7 mouse cellular contexts compared by ENCODE assay signal in the genomic region with DNA sequence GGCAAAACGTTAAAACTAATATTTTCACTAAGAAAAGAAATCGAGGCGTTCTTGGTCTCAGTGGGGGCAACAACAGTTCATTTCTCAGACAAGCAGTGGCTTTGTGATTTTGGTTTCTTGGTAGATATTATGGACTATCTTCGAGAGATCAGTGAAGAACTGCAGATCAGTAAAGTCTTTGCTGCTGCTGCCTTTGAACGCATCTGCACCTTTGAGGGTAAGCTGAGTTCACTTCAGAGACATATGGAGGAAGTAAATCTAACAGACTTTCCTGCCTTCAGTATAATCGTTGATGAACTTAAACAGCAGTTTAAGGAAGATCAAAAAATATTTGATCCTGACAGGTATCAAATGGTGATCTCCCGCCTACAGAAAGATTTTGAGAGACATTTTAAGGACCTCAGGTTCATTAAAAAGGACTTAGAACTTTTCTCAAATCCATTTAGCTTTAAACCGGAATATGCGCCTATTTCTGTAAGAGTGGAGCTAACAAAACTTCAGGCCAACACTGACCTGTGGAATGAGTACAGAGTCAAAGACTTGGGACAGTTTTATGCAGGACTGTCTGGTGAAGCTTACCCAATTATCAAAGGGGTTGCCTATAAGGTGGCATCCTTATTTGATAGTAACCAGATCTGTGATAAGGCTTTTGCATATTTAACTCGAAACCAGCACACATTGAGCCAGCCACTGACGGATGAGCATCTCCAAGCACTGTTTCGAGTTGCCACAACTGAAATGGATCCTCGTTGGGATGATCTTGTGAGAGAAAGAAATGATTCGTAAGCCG. TPM values are rescaled to one million over a fixed set of nuclear protein-coding genes. Genes with fewer than 3 reads are reported as not detected.
A peak's percentile ranks its signal among the peaks of the same experiment; 100 is the strongest.
DNase-seq lines count a peak whose midpoint lies in the region; ATAC-seq lines count a peak whose summit lies in the region.

No protein-coding gene starts in this region.

- H3K9ac ChIP-seq in forebrain, embryonic 13.5 days = peak overlapping the region; percentile 96
- H3K9ac ChIP-seq in liver, embryonic 15.5 days = peak overlapping the region; percentile 92

- peak overlapping the region; percentile 96 for H3K4me2 ChIP-seq in forebrain, embryonic 13.5 days
- peak overlapping the region; percentile 82 for H3K4me2 ChIP-seq in liver, embryonic 15.5 days

- H3K4me3 ChIP-seq in megakaryocyte, embryonic 14.5 days (replicated peaks) = peak overlapping the region; percentile 100
- peak overlapping the region; percentile 93 for H3K4me3 ChIP-seq in forebrain, embryonic 13.5 days
- H3K4me3 ChIP-seq in liver, embryonic 15.5 days (replicated peaks) = peak overlapping the region; percentile 78

- no peaks in the 10 kb centered on the region for H3K9me3 ChIP-seq in megakaryocyte, embryonic 14.5 days
- no peaks in the 10 kb centered on the region for H3K9me3 ChIP-seq in forebrain, embryonic 13.5 days (replicated peaks)
- no peaks in the 10 kb centered on the region for H3K9me3 ChIP-seq in liver, embryonic 15.5 days (replicated peaks)

- H3K36me3 ChIP-seq in megakaryocyte, embryonic 14.5 days (replicated peaks; ENCODE audit: low read length) = peaks cover 50% of the 10 kb centered on the region
- H3K36me3 ChIP-seq in forebrain, embryonic 13.5 days (ENCODE audit: poor library complexity, severe bottlenecking) = peaks cover 23% of the 10 kb centered on the region
- peaks cover 21% of the 10 kb centered on the region for H3K36me3 ChIP-seq in liver, embryonic 15.5 days (replicated peaks)

- H3K27ac ChIP-seq in forebrain, embryonic 13.5 days = no peak overlapping the region
- H3K27ac ChIP-seq in liver, embryonic 15.5 days (replicated peaks) = peak overlapping the region; percentile 98

- peaks cover 60% of the 10 kb centered on the region for H3K4me1 ChIP-seq in megakaryocyte, embryonic 14.5 days
- peaks cover 59% of the 10 kb centered on the region for H3K4me1 ChIP-seq in forebrain, embryonic 13.5 days
- H3K4me1 ChIP-seq in liver, embryonic 15.5 days (replicated peaks) = peaks cover 54% of the 10 kb centered on the region

- no peaks in the 10 kb centered on the region for H3K27me3 ChIP-seq in megakaryocyte, embryonic 14.5 days (replicated peaks)
- no peaks in the 10 kb centered on the region for H3K27me3 ChIP-seq in forebrain, embryonic 13.5 days
- no peaks in the 10 kb centered on the region for H3K27me3 ChIP-seq in liver, embryonic 15.5 days

- ATAC-seq in megakaryocyte, adult 5-6 weeks (ENCODE audit: poor library complexity, severe bottlenecking) = no peak
- ATAC-seq in forebrain, embryonic 13.5 days = no peak
- ATAC-seq in liver, embryonic 15.5 days (ENCODE audit: insufficient read depth) = no peak
- ATAC-seq in megakaryocyte progenitor cell, adult 5-6 weeks (replicated peaks; ENCODE audit: poor library complexity) = no peak

- 79% methylated on average over 15 of the region's 15 CpGs for WGBS in forebrain, embryonic 13.5 days
- 52% methylated on average over 15 of the region's 15 CpGs for WGBS in liver, embryonic 15.5 days (ENCODE audit: insufficient replicate concordance)

- DNase-seq in thymus, postnatal 4 days = peak; percentile 23
- DNase-seq in yolk sac, embryonic 10.5 days (ENCODE audit: low spot score) = no peak

RNA-seq across cellular contexts. Expression of a gene that starts 1.5 kb away (rescaled TPM):
- polyA plus RNA-seq in megakaryocyte, embryonic 14.5 days (2012; ENCODE audit: insufficient read depth, low replicate concordance) = 0.41 TPM in 1 of 2 replicates, not detected in the other
- 13.7 and 15.3 TPM in 2 replicates for total RNA-seq in megakaryocyte, adult 5-6 weeks (2015)
- 12.2 and 16.1 TPM in 2 replicates for total RNA-seq in megakaryocyte, adult 5-6 weeks (2017)
- 34.0 and 40.4 TPM in 2 replicates for polyA plus RNA-seq in forebrain, embryonic 13.5 days (2015; fragmentation: Nextera tagmentation; extraction: Ambion mirVana)
- 6.6 and 7.2 TPM in 2 replicates for polyA plus RNA-seq in liver, embryonic 15.5 days (2015; fragmentation: Nextera tagmentation; extraction: Ambion mirVana)
- 19.1 and 23.8 TPM in 2 replicates for total RNA-seq in megakaryocyte progenitor cell, adult 5-6 weeks (2015)
- 12.4 and 17.8 TPM in 2 replicates for total RNA-seq in megakaryocyte progenitor cell, adult 5-6 weeks (2017)

RNA-seq across cellular contexts. Expression of a gene that starts 1.6 kb away (rescaled TPM):
- polyA plus RNA-seq in megakaryocyte, embryonic 14.5 days (2012; ENCODE audit: insufficient read depth, low replicate concordance) = 5.7 and 10.8 TPM in 2 replicates
- 22.4 and 30.9 TPM in 2 replicates for total RNA-seq in megakaryocyte, adult 5-6 weeks (2015)
- 27.3 and 38.4 TPM in 2 replicates for total RNA-seq in megakaryocyte, adult 5-6 weeks (2017)
- polyA plus RNA-seq in forebrain, embryonic 13.5 days (2015; fragmentation: Nextera tagmentation; extraction: Ambion mirVana) = 35.1 and 41.0 TPM in 2 replicates
- 21.4 and 23.6 TPM in 2 replicates for polyA plus RNA-seq in liver, embryonic 15.5 days (2015; fragmentation: Nextera tagmentation; extraction: Ambion mirVana)
- 51.8 and 51.9 TPM in 2 replicates for total RNA-seq in megakaryocyte progenitor cell, adult 5-6 weeks (2015)
- total RNA-seq in megakaryocyte progenitor cell, adult 5-6 weeks (2017) = 46.6 and 58.4 TPM in 2 replicates

RNA-seq across cellular contexts. Expression of a gene that starts 38.3 kb away (rescaled TPM):
- polyA plus RNA-seq in megakaryocyte, embryonic 14.5 days (2012; ENCODE audit: insufficient read depth, low replicate concordance) = not detected in 2 replicates
- 0.07 TPM in 1 of 2 replicates, not detected in the other for total RNA-seq in megakaryocyte, adult 5-6 weeks (2015)
- 0.15 TPM in 1 of 2 replicates, not detected in the other for total RNA-seq in megakaryocyte, adult 5-6 weeks (2017)
- polyA plus RNA-seq in forebrain, embryonic 13.5 days (2015; fragmentation: Nextera tagmentation; extraction: Ambion mirVana) = 3.4 and 5.4 TPM in 2 replicates
- 0.06 TPM in 1 of 2 replicates, not detected in the other for polyA plus RNA-seq in liver, embryonic 15.5 days (2015; fragmentation: Nextera tagmentation; extraction: Ambion mirVana)
- not detected in 2 replicates for total RNA-seq in megakaryocyte progenitor cell, adult 5-6 weeks (2015)
- not detected in 2 replicates for total RNA-seq in megakaryocyte progenitor cell, adult 5-6 weeks (2017)
